Mouse (Mus musculus): ENCODE results near the gene Cdkn2b. TPM values are rescaled to one million over a fixed set of nuclear protein-coding genes. Genes with fewer than 3 reads are reported as not detected.

The Cdkn2b gene
- total RNA-seq, 2 experiments from 2014 or later = 1.2 to 1.7 TPM

DNA sequence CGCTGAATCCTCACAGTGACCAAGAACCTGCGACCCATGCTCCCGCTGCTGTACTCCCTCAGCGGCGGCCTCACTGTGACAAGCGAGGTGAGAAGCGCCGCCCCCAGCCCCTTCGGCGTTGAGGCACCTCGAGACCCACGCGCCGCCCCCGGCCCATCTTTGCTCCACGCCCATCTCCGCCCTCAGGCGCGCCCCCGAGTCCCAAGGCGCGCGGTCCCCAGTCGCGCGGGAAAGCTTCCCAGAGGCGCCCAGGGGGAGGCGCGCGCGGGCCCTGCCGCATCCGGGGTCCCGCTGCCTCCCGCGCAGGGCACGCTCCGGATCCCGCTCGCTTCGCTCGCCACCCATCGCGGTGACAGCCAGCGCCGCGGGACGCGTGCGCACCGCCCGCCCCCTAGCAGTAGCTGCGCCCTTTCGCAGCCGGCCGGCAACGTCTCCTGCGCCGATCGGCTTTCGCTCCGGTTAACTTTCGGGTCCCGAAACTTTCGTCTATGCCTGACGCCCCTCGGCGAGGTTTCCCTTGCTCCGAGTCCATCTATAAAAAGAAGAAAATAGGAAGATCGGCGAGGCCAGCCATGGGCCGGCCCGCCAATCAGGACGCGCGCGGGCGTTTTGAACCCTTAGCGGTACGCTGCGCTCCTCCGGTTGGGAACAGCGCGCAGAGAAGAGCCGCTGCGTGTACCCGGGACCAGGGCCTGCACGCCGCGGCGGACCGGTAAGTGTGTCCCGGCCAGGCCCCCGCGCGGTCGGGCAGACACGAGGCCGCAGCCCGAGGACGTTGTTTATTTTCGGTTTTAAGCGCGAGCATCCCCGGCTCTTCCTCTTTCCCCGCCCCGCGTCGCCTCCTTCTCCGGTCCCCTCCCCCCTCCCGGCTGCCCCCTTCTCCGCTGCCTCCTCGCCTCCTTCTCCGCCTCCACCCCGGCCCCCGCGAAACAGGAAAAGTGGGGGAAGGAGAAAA, 16.1 kb downstream of the Cdkn2b start, which contains the start of gene Cdkn2a:
Cdkn2a (minus strand) TSS at position 168 of the 955 bp plus-strand sequence.
- intact Hi-C loops (cut with DNase I) = loop anchor here (5.0 kb wide), 1 partner anchor 233 kb away; no protein-coding TSS in a partner anchor
- DNase-seq (ENCODE audit: low spot score in 2 of 2) = peak; percentile 56 to 58

DNA sequence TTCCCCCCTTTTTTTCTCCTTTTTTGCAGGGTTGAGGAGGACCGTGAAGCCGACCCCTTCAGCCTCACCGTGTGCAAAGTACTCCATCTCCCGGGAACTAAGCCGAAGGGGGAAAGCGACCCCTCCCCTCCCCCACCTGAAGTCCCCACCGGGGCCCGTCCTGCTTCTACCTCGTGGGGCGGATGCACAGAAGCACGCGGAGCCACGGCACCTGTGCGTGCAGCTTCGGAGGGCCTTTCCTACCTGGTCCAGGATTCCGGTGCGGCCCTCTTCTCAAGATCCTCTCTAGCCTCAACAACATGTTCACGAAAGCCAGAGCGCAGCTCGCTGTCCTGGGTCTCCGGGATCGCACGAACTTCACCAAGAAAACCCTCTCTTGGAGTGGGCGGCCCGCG, 16.8 kb downstream of the Cdkn2b start:
- intact Hi-C loops (cut with DNase I) = loop anchor here (5.0 kb wide), 1 partner anchor 233 kb away; no protein-coding TSS in a partner anchor
- no peak for DNase-seq (ENCODE audit: low spot score in 2 of 2)

DNA sequence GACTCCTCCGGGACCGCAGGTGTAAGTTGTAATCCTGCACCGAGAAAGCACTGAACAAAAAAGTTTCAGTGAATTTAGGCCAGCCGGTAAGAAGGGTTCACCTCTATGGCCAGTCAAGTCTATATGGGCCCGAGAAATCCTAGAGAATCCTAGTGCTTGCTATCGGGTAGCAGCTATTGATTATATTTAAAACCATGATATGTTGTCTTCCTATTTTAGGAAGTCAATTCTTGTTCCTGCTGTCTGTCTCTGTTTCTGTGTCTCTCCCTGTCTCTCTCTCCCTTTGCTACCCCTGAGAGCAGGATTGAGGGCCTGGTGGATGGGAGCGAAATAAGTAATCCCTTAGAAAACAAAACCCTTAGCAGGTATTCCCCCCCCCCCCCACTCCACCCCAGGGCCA, 17.3 kb downstream of the Cdkn2b start:
- intact Hi-C loops (cut with DNase I) = loop anchor here (5.0 kb wide), 1 partner anchor 234 kb away; no protein-coding TSS in a partner anchor
- DNase-seq (ENCODE audit: low spot score in 2 of 2) = no peak

DNA sequence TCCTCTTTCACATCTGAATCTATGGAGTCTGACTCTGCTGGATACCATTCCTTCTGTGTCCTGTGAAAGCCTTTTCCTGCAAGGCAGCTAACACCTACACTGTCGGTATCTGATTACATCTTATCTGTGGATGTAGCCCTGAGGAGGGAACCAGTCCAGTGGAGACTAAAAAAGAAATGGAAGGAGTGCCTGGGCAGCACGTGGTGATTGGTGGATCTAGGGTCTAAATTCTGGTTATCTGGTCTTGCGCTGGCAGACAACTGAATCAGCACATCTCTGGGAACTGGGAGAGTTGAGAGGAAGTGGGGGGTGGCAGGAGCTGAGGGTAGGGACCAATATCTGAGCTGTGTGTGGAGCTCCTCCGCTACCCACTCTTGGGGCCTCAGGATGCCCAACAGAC, 21.8 kb downstream of the Cdkn2b start:
- DNase-seq (ENCODE audit: low spot score in 2 of 2) = no peak
- intact Hi-C loops (cut with DNase I) = no loop called here

DNA sequence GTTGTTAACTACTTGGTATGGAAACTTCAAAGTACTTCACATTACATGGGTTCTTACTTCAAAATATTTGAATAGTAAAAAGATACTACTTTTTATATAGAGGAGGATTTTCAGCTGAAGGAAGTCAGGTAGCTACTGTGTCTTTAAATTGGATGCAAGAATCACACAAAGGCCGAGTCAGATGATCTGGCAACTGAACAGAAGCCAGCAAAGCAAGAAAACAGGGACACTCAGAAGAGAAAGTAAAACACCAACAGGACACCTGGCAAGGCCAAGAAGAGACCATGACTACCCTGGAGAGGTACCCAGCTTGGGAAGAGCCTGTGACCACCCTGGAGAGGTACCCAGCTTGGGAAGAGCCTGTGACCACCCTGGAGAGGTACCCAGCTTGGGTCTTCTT, 24.3 kb downstream of the Cdkn2b start:
- DNase-seq (ENCODE audit: low spot score in 2 of 2) = no peak
- intact Hi-C loops (cut with DNase I) = no loop called here

DNA sequence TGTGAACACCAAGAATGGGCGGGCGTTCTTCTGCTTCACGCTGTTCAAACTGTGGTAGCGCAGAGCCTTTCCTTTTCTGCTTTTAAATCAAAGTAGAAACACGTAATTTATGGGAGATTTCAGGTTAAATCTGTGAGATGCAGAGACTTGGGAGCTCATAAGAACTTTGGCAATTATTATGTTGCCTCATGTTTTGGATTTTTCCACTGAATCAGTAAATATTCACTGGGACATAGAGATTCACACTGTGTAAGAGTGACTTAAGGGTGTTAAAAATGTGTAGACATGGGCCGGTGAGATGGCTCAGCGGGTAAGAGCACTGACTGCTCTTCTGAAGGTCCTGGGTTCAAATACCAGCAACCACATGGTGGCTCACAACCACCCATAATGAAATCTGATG, 25.2 kb downstream of the Cdkn2b start:
- DNase-seq (ENCODE audit: low spot score in 2 of 2) = no peak
- intact Hi-C loops (cut with DNase I) = no loop called here

DNA sequence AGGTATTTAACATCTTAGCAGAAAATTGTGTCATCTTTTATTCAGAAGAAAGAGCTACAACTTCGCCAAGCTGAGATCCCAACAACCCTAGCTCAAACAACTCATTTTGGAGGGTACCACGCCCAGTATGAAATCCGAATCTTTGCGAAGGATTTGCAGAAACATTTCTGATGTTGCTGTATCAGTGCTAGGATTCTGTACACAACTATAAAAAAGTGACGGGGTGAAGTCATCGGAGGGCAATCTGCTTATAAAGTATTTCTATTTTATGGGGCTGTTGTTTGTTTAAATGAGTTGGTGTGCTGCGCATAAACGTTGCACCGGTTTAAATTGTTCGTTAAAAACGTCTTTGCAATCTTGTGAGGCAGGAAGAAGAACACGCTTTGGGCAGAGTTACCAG, 28.2 kb downstream of the Cdkn2b start:
- DNase-seq (ENCODE audit: low spot score in 2 of 2) = no peak
- intact Hi-C loops (cut with DNase I) = no loop called here

DNA sequence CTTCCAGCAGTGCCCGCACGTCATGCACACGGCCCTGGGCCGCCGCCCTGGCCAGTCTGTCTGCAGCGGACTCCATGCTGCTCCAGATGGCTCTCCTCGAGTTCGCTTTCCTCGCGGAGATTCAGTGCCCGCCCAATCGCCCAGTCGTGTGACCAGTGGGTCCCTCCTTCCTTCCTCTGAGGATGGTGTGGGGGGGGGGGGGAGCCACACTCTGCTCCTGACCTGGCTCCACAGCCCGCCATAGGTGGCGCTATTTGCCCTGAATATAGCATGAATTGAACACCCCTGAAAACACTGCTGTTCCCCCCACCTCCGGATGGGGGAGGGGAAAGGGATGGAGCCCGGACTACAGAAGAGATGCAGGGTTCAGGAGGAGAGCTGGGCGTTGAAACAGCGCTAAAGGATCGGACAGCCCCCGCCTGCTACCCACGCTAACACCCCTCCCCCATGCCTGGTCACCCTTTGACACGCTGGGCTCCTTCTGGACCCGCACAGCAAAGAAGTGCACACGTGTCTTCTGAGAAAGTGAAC, 28.7 kb downstream of the Cdkn2b start:
- DNase-seq (ENCODE audit: low spot score in 2 of 2) = no peak
- intact Hi-C loops (cut with DNase I) = no loop called here

DNA sequence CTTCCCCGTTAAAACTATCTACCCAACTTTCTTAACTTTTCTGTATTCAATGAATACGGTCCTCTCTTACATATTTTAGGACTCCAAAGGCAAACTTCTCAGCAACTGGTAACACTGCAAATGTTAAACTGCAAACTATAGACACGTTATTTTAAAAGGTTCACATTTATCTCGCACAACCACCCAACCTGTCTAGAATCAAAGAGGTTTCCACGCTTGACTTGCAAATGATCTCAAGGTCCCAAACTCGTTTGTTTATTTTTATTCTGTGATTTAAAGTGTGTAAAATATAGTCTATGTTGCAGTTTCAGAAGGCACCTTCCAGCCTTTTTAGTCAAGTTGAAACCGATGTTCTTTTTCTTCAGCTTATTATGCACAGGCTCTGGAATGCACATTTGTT, 29.6 kb downstream of the Cdkn2b start:
- intact Hi-C loops (cut with DNase I) = no loop called here
- no peak for DNase-seq (ENCODE audit: low spot score in 2 of 2)

DNA sequence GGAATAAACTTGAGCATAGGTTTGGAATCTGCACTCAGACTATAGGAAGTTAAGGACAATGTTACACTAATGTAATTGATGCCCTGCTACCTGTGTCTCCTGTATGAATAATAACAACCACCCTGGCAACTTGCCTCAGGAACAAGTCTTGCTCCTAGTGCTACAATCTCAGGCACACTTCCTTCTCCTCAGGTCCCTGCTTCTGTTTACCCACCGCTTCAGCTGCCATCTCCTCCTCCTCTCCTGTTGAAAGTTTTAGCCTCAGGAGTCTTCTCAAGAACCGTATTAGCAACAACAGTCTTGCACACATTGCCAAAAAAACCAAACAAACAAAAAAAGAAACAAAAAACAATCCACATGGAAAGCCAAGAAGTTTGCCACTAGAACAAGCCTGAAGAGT, 31.2 kb downstream of the Cdkn2b start:
- DNase-seq (ENCODE audit: low spot score in 2 of 2) = no peak
- intact Hi-C loops (cut with DNase I) = no loop called here

DNA sequence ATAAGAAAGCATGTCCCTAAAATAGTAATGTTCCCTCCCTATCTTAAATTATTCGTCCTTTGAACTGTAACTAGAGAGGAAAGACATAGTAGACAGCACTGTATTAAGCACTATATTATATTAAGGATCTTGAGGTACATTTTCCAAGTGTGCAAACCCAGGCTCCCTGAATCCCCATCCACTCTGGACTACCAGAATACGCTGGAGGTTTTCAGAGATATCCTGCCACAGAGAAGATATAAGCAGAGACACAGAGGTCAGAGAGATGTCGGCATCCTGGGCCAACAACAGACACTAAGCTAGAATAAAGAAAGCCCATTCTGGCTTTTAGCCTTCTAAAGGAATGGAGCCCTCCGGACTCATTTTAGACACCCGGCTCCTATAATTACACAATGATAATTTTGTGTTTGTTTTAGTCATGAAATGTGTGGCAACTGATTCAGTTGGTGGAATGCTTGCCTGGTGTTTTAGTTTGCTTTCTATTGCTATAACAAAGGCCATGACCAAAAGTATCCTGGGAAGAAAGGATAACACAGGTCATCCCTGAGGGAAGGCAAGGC, 33.4 kb downstream of the Cdkn2b start:
- no peak for DNase-seq (ENCODE audit: low spot score in 2 of 2)
- intact Hi-C loops (cut with DNase I) = no loop called here

DNA sequence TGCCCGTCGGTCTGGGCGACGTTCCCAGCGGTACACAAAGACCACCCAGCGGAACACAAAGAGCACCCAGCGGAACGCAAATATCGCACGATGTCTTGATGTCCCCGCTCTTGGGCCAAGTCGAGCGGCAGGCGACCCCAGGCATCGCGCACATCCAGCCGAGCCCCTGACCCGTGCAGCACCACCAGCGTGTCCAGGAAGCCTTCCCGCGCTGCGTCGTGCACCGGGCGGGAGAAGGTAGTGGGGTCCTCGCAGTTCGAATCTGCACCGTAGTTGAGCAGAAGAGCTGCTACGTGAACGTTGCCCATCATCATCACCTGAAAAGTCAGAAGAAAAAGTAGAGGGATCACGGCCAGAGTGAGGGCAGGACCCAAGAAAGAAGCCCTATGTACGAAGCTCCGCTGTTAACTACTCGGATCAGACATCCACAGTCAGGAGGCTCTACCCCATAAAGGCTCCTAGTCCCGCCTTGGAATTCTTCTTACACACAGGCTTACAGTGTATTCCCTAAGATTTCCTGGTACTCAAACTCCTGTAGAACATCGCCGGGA, 34.1 kb downstream of the Cdkn2b start:
- DNase-seq (ENCODE audit: low spot score in 2 of 2) = no peak
- intact Hi-C loops (cut with DNase I) = no loop called here

DNA sequence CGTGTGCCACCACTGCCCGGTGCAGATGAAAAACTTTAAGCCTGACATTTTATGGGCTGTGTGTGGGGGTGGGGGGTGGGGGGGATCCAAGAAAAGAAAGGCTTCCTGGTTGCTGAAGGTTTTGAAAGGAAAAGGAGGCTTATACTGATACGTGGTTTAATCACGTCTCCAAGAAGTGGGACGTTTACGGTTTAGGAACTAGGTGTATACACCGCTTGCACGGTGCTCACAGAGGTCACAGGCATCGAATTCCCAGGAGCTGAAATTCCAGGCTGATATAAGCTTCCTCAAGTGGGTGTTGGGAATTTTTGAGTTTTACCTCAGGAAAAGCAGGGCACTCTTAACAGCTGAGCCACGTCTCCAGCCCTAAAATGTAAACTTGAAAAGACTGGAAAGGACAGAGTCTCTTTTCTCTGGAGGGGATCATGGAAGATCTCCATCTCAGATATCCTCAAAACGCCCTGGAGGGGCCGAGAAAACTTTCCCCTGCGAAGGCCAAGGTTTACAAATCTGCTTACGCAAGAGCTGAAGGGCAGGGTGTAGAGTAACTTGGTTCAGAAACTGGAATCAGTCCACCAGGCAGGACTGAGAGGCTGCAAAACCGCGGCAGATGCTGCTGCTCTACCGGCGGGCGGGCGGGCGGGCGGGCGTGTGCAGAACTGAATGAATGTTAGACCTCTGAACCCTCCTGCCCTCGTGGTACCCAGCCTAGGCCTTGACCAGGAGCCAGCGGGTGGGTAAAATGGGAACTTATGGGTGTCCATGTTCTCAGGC, 34.8 kb downstream of the Cdkn2b start:
- intact Hi-C loops (cut with DNase I) = no loop called here
- DNase-seq (ENCODE audit: low spot score in 2 of 2) = no peak

DNA sequence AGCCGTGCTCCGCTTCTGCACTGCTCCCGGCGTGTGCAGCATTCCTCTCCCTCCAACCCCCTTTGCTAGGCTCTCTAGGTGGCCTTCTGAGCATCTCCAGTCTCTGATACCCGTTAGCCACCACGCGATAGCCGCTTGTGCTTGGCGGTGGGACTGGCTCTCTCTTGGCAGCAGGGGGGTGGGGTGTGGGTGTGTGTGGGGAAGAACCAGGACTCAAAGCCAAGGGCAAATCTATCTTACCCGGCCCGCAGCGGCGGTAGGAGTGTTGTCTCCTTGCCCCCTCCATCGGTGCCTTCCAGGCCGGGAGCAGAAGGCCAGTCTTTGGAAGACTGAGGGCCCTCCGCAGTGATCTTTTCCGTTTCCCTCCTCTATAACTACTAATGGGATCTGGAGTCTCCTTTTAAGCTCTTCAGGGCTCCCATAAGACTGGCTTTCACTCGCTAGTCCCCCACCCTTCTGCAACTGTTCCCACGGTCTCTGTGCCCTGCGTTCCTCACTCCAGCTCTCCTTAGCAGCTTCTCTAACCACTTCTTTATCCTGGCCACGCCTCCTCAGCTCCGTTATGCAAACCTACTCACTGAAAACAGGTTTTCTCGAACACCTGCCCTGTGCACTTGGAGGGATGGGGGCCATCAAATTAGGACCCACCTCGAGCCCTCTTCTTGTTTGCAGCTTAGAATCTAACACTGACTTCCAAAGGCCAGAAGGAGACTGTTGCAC, 35.9 kb downstream of the Cdkn2b start:
- DNase-seq (ENCODE audit: low spot score in 2 of 2) = no peak
- intact Hi-C loops (cut with DNase I) = no loop called here

DNA sequence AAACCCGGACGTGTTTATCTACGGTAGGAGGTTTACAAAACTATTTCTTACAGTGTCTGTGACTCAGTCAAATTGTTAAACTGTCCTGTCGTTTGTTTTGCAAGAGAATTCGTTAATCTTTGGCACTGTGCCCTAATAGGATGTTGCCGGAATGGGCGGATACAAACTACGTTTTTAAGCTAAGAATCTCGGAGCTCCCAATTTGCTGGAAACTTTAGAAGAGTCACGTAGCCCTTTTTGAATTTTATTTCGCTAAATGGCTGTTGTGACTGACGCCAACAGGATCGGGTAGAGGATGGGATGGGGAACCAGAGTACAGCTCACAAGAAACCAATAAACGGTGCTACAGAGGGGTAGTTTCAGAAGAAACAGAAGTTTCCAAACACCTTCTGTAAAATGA, 36.8 kb downstream of the Cdkn2b start:
- intact Hi-C loops (cut with DNase I) = no loop called here
- DNase-seq (ENCODE audit: low spot score in 2 of 2) = no peak

DNA sequence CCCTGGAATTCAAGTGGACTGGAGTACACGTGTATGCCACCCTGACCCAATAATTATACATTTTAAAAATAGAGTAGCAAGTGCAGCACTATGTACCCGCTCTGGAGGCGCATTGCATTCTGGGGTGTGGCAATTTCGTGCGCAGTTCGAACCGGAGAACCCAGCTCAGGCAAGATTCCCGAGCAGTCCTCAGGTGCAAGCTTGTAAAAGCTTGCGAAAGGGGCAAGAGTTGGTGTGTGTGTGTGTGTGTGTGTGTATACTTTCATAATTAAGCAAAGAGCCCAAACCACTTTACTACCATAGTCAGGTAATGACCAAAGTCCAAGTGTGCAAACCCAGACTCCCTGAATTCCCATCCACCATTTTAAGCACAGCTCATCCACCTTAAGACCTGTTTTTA, 37.3 kb downstream of the Cdkn2b start:
- DNase-seq (ENCODE audit: low spot score in 2 of 2) = no peak
- intact Hi-C loops (cut with DNase I) = no loop called here

DNA sequence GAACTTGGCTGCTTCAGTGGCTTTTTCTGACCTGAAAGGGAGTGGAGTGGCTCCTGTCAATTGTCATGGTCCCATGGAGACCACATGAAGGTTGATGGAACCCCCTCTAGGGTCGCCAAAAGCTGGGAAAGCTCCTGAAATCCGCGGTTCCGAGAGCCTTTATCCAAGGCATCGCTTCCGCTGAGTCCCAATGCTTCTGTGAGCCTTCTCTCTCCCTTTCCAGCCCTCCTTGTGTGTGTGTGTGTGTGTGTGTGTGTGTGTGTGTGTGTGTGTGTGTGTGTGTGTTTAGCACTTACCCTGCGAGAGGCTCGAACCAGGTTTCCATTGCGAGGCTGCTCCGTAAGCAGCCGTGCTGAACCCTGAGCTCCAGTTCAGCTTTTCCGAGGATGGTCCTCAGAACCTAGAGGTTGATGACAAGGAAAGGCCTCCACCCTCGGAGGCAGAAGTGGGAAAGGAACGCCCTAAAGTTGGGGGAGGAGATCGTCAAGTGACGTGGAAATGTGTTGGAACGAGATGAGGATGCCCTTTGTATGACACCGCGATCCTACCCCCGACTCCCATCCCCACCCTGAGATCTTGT, 37.8 kb downstream of the Cdkn2b start:
- intact Hi-C loops (cut with DNase I) = no loop called here
- no peak for DNase-seq (ENCODE audit: low spot score in 2 of 2)

DNA sequence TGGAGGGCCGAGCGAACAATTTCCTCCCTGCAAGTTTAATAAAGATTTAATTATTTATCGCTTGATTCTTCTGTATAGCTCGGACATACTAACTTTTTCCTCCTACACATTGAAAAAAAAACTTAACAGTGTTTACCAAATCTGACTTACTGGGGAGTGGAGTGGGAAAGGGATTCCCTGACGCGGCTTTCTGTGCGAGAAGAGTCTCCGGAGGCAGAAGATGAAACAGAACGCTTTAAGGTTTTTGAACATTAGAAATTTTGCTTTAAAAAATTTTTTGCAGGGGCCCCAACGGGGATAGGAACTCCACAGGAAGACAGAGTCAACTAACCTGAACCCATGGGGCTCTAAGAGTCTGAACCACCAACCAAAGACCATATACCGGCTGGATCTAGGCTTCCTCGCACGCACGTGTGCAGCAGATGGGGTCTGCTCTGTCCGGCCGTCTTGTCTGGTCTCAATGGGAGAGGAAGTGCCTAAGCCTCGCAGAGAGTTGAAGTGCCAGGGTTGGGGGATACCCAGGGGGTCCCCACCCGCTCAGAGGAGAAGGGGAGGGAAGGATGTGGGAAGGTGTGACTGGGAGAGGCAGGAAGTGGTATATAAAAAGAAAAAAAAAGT, 38.6 kb downstream of the Cdkn2b start:
- intact Hi-C loops (cut with DNase I) = no loop called here
- no peak for DNase-seq (ENCODE audit: low spot score in 2 of 2)

Measured in left cerebral cortex, postnatal 36 days (tissue).